Mouse (Mus musculus) CD4-positive, CD25-positive, alpha-beta regulatory T cell, adult 2 months (primary cell): Measurements from ENCODE around the gene Col4a2.
"Not testable (repeated sequence)": the region's sequence is repeated elsewhere in the genome, so short reads cannot be mapped to it uniquely, and the experiment has no call there.

ENCODE experiments used
- DNase-seq: peaks from one replicate; pipeline ENCODE4 v3.0.0-alpha.2; 2012; ENCODE audit warnings: low read depth, low spot score

Col4a2 gene

DNA sequence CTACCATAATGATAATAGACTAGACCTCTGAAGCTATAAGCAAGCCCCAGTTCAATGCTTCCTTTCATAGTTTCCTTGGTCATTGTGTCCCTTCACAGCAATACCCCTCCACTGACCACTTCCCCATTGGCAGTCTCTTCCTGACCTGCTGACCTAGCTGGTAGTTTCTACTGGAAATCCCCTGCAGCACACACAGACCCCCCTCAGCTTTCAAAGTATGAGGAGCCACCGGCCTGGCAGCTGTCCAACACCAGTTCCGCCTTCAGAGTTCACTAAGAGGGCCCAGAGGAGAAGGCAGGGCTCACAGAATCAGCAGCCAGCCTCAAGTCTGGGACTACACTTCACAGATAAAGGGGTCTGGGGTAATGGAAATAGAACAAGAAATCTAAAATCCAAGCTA, 148.3 kb downstream of the Col4a2 start:
- DNase-seq = no peak

DNA sequence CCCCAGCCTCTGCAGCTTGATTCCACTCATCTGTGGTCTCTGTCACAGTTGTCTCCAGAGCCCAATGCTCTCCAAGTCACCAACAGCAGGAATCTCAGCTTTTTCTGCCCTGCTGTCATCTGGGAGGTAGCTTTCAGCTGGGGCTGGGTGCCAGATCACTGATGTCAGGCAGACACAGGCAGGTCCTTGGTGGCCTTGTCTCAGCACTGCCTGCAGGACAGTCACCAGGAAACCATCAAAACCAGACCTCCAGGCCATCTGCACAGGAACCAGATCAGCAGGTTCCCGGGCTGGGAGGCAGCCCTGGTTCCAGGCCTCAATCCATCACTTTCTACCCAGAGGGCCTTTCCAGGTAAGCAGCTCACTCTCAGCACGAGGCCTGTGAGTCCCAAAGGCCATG, 149.2 kb downstream of the Col4a2 start:
- no peak for DNase-seq

DNA sequence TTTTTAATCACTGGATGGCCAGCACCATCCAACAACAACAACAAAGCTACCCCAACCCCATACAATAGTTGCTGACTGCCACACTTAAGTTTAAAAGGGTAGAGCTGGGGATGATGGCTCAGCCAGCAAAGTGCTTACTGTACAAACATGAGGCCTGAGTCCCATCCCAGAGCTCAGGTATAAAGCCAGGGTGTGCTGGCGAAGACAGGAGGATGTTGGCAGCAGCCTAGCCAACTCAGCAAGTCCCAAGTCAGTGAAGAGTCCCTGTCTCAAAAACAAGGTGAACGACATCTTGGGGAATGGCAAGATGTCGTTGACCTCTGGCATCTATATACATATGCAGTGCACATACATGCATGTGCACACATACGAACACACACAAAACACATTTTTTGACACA, 150.0 kb downstream of the Col4a2 start:
- no peak for DNase-seq

DNA sequence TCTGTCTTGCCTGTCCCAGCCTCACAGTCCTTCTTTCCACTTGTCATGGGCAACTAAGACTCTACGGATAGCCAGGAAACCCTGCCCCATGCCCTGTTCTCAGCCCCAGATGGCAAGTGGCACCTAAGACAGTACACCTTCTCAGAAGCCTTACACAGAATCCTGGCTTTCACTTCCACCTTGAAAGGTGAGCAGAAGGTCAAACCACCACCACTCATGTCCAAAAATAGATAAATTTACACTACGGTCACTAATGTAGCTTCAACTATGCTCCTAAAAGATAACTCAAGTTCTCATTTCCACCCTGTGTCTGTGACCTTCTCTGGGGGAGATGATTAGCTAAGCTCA, 150.9 kb downstream of the Col4a2 start:
- no peak for DNase-seq

DNA sequence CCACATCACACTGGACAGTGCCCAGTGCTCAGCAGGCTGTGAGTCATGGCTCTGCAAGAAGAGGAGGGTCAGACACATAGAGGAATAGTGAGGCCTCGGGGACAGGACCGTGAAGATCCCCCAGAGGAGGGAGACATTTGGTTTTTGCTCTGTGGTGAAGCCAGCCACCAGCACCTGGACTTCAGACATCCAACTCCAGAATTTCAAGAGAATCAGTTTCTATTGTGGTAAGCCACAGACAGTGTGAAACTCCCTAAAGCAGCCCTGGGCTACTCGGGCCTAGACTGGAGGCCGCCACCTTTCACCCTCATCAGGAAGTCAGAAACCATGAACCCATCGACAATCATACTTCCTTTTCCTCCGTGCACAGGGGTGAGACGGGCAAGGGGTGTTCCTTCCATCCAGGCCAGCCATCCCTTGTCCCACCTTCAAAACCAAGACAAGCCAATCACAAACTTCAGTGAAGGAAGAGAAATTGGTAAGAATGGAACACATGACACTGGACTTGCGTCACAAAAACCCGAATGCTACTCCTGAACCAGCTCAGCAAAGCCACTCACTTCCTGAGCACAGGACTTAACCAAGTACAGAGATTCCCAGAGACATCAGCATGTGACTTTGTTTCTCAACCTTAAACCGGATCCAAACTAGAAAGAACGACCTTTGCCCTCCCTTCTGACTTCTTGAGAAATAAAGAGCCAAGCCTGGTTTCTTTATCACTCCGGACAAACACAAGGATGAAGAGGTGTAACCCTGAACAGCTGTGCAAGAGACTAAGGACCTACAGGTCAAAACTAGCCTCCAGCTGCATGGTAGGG, 151.5 kb downstream of the Col4a2 start:
- peak; percentile 48 for DNase-seq

DNA sequence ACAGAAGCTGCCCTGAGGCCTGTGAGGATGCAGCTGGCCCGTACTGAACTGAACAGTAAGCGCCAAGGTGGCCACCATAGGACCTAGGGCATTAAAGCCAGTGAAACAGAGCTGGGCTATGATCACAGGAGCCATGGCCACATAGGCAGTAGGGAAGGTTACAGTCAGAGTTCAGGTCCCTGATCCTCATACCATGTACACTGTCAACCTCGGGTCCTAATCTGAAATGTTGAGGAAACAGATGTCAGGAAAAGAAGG, 152.0 kb downstream of the Col4a2 start:
- DNase-seq = no peak

DNA sequence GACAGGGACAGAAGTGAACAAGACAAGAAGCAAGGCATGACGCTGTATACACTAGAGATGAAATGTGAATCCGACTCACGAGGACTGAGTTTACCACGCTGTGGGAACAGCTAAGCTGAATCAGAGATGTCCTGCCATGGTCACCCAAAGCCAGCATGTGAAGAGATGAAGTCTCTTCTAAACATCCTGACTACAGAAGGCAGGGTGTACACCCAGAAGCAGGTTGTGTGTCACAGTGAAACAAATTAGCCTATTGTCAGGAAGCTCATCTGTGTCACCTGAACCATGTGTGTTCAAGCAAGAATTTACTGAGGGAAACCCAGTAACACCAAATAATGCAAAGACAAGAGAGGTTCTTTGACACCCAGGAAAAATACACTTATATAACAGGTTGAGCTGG, 153.0 kb downstream of the Col4a2 start:
- DNase-seq = no peak

DNA sequence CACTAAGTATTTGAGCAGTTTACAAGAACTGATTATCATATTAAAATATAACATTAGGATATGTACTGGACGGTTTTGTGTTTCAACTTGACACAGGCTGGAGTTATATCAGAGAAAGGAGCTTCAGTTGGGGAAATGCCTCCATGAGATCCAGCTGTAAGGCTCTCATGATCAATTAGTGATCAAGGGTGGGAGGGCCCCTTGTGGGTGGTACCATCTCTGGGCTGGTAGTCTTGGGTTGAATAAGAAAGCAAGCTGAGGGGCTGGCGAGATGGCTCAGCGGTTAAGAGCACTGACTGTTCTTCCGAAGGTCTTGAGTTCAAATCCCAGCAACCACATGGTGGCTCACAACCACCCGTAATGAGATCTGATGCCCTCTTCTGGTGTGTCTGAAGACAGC, 153.9 kb downstream of the Col4a2 start:
- DNase-seq = not testable (repeated sequence)

DNA sequence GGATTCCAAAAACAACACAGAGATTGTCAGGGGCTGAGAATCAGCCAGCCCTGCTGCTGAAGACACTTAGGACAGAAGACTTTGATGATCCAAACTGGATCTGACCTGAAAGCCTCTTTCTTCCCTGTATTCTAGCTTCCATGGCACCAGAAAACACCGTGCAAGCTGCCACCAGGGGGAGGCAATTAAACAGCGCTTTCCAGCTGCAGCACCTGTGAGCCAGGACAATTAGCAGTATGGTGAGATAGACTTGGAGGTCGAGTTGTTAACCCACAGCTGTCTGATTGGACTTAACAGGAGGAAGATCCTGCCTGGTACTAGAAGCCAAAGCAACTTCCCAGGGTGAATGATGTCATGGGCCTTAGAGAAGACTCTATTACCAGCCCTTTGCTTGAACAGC, 156.5 kb downstream of the Col4a2 start:
- DNase-seq = peak; percentile 47

DNA sequence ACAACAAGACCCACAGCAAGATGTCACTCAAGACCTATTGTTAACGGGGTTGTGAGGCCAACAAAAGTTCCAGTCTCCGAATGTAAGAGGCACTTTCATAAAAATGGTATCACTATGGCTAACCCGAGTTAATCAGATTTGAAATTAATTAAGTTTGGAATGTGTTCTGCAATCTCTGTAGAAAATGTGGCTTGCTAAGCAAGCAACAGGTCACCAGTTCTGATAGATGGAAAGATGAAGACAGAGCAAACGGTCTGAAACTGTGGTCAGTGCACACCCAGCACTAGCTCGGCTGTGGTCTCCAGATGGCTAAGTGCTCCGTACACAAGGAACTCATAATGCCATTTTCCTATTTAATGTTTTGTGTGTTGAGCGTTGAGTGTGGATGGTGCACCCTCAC, 158.1 kb downstream of the Col4a2 start:
- no peak for DNase-seq

DNA sequence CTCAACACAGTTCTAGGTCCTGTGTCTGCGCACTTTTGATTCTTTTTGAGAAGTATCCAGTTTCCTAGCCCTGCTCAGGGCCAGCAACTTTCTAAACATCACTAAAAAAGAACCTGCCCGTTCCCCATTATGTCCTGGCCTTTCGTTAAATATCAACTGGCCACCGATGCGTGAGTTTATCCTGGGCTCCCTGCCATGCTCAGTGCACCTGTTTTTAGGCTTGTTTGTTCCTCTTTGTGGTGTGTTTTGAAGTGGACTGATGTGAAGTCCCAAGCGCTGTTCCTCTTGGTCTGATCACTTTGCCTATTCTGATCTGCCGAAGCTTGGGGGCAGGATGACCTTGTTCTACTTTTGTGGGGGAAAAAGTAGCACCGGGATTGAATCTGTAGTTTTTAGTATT, 158.7 kb downstream of the Col4a2 start:
- DNase-seq = no peak

DNA sequence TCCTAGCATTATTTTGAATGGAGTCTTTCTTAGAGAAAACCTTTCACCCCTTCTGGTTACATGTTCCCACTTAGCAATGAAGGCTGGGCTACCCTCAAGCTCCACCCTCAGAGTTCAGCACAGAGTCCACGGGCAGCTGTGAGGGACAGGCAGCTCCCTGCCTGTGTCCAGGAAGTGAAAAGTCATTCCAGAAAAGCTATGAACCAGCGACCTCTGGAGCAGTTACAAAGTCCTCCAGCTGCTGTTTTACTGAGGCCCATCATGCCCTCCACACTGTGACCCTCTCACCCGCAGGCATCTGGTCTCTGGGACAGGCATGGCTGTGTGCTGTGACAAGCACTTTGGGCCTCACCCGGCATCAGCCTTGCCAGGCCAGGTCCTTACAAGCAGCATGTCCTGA, 160.5 kb downstream of the Col4a2 start:
- DNase-seq = no peak

DNA sequence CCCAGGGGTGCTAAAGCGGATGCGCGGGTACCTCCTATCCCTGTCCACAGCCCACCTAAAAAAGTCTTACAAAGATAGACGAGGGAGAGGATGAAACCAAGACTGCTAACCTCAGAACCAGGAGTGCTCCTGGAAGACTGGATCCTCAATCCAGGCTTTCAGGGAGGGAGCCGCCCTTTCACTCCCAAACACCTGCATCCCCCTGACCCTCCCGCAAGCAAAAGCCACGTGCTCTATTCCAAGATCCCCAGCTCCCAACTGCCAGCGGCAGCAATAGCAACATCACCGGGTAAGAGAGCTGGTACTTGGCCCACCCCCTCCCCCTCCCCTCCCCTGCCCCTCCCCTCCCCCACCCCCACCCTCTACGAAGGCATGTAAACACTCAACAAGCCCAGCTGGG, 162.8 kb downstream of the Col4a2 start:
- no peak for DNase-seq

DNA sequence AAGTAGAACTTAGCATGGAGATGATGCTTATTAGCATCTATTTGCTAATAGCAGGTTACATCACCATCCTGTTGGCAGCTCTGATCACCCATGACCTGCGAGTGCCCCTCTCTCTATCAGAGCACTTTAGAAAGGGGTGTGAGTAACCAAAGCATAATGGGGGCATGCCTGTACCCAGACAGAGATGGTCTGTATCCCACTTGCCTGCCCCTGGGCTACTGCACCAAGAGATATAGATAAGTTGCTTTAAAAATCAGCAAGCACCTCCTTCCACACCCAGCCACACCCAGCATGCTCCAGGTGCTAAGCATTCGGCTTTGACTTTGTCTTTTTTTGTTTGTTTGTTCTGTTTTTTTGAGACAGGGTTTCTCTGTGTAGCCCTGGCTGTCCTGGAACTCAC, 163.3 kb downstream of the Col4a2 start:
- no peak for DNase-seq

DNA sequence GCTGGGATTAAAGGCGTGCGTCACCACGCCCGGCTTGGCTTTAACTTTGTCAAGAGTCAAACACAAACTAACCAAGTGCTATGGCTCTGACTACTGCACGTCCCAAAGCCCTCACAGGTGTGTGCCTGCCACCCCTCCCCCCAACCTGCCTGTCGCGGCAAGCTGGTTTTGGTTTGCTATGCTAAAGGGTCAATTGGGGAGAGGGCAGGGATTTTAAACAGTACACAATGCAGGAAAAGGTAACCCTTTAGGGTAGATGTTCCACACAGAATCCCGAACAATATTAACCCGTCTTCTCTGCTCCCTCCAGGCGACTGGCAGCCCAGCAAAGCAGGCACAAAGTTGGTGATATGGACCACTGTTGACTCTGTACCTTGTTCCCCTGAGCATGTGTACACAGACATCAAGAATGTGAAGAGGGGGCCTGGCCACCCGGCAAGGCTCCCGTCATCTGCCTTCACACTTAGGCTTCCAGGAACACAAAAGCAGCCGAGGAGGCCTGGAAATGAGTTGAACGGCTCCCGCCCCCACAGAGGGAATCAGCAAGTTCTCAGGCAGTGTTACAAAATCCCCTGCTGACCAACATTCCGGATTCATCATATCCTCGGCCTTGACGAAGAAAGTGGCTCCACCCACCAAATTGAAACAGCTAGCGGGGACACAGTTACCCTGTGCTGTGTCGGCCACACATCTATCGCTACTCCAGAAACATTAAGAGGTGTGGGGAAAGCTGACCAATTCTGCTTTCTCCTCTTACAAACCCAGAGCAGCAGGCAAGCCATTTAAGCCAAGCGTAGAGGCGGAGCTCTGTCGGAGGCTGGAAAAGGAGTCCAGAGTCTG, 164.0 kb downstream of the Col4a2 start:
- peak; percentile 27 for DNase-seq

DNA sequence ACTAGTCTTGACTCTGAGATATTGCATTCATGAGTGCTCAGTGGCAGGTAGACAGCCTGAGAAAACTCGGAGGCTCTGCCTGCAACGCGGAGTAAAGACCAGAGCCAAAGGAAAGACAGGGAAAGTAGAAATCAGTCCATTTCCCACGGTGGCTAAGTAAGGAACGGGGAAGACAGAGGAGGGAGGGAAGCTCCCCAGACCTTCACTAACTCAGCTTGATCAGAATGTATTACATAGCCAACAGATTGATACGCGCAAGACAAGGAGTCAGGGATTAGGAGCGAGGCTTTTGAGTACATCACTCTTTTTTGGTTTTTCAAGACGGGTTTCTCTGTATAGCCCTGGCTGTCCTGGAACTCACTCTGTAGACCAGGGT, 164.6 kb downstream of the Col4a2 start:
- DNase-seq = no peak

DNA sequence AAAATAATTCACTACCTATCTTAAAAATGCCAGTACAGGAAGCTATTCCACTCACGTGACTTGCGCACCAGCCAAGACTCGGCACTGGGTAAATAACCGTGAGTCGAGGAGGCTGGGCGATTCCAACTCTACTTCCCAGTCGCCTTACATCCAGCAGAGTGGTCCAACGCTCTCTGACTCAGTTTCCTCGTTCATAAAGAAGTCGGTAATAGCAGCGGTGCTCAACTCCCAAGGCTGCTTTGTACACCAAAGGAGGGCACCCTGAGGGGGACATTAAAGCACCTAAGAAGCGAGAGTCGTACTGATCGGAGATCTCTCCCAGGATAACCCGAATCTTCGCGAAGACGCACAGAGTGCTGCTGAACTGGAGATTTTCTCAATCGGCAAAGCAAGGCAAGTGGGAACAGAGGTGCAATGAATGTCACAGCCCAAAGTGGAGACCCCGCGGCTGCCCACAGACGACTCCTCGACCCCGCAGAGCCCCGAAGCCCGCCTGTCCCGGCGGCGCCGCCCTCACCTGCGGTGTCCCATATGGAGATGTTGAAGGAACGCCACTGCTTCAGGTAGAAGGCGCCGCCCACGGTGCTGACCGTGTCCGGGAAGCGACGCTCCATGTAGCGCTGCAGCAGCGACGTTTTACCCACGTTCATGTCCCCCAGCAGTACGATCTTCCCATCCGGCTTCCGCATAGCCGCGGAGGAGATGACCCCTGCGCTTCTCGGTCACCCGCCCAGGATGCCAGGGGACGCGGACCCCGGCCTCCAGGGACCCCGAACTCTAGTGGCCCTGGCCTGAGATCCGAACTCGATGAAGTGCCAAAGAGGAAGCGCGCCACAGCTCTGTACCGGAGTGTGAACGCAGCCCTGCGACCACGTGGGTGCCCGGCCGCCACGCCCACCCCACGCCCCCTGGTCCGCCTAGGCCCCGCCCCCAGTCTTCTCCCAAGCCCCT, 165.5 kb downstream of the Col4a2 start, which contains the start of gene Rab20:
Rab20 (minus strand) TSS at position 900 of the 951 bp plus-strand sequence.
- peak; percentile 72 for DNase-seq

DNA sequence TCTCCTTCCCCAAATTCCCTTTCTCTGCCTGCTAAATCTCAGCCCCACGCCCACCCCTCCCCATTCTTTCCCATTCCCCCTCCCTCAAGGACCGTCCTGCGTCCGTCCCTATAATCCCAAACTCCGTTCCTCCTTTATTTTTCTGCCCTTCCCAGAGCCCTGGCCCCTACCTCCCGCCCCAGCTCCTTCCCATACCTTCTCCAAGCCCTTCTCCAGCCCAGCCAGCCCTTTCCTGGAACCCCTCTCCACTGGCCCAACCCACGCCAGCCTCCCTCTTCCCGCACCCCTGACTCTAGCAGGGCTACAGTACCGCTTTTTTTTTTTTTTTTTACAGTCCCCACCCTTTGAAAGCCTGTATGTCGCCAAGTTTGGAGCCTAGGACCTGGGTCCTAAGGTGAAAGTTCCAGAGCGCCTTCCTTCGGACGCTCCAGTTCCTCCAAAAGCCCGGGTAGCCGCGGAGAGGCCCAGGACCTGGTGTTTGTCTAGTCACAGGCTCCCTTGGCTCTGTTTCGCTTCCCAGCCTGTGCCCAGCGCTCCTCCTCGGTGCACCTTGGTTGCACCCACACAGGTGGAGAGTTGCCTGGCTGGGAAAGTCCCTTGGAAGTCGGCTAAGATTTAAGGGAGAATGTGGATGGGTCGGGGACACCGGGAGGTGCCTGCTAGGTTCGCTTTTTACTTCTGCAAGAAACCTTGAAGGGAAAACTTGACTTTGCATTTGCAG, 166.4 kb downstream of the Col4a2 start:
- no peak for DNase-seq

DNA sequence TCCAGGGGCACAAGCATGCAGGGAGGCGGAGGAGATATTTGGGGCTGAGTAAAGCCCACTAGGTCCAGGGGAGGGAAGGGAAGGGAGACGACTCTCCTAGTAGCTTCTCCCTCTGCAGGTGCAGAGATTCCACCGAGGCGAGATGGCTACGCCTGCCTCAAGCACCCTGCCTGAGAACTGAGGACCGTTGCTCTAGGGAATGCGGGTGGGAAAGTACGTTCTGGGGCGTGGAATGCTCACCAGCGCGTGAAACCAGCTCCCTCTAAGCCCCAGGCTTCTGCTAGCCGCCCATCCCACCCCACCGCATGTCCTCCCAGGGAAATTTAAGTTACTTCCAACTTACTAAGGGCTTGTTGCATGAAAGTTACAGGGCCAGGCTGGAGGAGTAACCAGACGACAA, 167.0 kb downstream of the Col4a2 start:
- no peak for DNase-seq

DNA sequence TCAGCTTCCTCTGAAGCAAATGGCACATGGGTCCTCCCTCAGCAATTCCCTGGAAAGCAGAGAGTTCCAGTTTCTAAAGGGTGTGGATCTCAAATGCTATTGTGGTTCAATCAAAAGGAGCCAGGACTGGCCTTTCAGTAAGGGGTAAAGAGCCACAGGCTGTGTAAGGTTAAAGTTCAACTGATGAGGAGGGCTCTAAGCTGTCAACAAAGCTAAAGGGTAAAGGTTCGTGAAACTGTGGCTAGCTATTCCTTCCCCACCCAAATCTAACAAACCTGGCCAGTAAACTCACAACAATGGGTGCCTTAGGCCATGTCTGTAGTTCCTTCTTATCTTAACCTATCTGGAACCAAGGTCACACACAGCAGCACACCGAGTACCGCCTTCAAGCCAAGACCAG, 169.3 kb downstream of the Col4a2 start:
- no peak for DNase-seq

DNA sequence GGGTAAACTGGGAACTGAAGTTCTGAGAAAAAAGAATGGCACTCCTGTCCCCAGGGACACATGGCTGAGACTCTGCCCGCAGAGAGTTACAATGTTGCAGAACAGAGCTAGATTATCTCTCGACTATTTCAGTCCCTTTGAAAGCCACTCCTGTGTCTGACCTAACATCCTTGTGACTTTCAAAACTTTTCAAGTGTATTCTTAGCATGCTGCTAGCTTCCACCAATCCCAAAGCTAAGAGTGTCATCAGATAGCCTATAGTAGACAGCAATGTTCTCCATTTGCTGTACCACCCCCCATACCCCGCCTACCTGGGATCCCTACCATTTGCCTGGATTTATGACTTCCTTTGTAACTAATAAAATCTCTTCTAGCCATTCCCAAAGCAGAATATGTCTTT, 169.9 kb downstream of the Col4a2 start:
- DNase-seq = no peak

DNA sequence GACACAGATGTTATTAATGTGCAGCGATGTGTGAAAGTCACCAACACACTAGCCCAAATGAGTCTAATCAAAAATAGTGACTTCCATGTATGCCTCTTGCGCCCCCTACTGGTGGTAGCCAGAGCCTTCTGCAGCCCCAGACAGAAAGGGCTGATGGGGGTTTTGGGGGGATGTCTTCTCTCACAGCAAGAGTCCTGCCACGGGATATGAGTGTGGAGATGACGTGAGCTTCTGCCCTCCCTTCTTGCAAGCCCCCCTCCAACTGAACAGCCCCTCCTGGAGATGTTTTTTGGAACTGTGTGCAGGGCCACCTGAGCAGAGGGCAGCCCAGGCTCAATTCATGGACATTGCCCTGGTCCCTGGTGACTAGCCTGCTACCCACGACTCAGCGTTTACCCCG, 173.5 kb downstream of the Col4a2 start:
- DNase-seq = peak; percentile 86
